Mouse (Mus musculus) cerebellum, adult 2 months (tissue): ENCODE data around the gene Cetn3.

ENCODE experiments used
- CTCF ChIP-seq: fragments of 200-500 bp; IDR thresholded peaks from 2 replicates; pipeline ENCODE4 v1.5.1; 2011; ENCODE audit warnings: low read depth, mild to moderate bottlenecking, control low read depth, low read length, moderate library complexity, borderline replicate concordance; ENCODE audit not compliant: insufficient read depth
- POLR2A ChIP-seq: fragments of 200-500 bp; IDR thresholded peaks from 2 replicates; pipeline ENCODE4 v1.6.1; 2011; ENCODE audit warnings: low read length, control low read depth, borderline replicate concordance; ENCODE audit not compliant: insufficient read depth

DNA sequence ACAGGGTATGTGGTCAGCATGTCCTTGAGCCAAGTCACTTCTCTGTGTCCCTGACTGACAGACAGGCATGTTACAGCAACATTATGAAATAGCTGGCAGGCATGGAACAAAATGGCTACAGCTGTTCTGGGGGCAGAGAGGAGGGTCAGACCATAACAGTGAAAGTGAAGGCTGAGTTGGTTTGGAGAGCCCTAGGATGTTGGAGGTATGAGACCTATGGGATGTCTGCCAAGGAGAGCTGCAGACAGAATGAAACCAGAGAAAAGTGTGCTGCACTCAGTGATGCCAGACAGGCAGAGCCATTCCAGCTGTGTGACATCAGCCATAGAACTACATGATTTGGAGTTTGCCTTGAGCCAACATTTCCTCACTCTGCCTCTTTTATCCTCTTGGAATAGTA is 28.0 kb upstream of the Cetn3 start:
- TF ChIP-seq CTCF: no peak
- TF ChIP-seq POLR2A: no peak
